8 mouse cellular contexts compared by ENCODE assay signal in the genomic region with DNA sequence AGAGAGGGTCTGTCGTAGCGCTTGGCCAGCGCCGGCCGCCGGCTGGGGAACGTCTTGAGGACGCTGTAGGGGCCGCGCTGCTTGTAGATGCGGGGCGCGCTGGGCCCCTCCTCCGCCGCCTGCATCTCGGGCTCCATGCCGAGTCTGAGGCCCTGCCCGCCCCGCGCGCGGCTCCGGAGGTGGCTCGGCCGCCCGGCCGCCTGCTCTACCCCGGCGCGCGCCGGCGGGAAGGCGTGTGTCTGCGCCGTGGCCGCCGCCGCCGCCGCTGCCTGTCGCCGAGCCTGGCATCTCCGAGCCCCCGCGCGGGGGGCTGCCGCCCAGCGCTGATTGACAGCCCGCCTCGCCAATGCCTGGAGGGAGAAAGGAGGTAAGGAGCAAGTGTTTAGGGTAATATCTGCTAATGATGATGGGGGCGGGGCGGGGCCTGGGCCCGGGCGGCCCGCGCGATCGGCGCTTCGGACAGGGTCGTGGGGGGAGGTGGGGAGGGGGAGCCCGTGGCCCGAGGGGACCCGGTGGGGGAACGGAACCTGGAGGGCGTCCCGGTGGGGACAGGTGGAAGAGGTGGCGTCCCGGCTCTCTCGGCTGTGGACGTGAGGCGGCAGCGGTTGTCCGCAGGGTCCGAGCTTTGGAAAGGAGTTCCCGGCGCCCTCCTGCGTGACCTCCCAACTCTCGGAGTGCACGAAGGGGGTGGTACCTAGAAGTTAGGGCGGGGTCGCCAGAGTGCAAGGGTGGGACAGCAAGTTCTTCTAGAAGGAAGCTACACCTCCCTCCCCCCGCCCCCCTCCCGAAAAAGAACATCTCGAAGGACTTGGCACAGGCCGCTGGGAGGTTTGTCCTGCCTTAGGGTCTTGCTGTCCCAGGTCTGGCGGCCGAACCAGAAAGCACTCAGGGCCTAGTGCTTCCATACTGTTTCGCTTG. TPM values are rescaled to one million over a fixed set of nuclear protein-coding genes. Genes with fewer than 3 reads are reported as not detected.
DNase-seq lines count a peak whose midpoint lies in the region; ATAC-seq and TF ChIP-seq lines count a peak whose summit lies in the region.

TSS of gene Bend4 (minus strand) at position 868 of the 918 bp plus-strand sequence.

- H3K4me1 ChIP-seq in ES-Bruce4 (ENCODE audit: control insufficient read depth, insufficient read depth, low read length), result no peaks in the 10 kb centered on the region
- H3K4me1 ChIP-seq in forebrain, embryonic 16.5 days (replicated peaks; ENCODE audit: control insufficient read depth, insufficient read depth, low read length), result peaks cover 20% of the 10 kb centered on the region
- peaks cover 9% of the 10 kb centered on the region; the same call in 1 of the 2 replicates for H3K4me1 ChIP-seq in lung, embryonic 16.5 days (replicated peaks; ENCODE audit: control insufficient read depth, insufficient read depth, low read length)

- 1% methylated on average over 76 of the region's 90 CpGs for WGBS in forebrain, embryonic 16.5 days
- 2% methylated on average over 58 of the region's 90 CpGs for WGBS in lung, embryonic 16.5 days

- DNase-seq in heart, postnatal 4 days, result peak; percentile 85
- peak; percentile 77 to 87 for DNase-seq in layer of hippocampus, postnatal 10 days (ENCODE audit: low spot score in 2 of 2)
- peak; percentile 45 for DNase-seq in ovary, postnatal 14 days (ENCODE audit: low spot score)
- DNase-seq in thymus, postnatal 10 days (ENCODE audit: low spot score in 2 of 2), result peak; percentile 14 to 31

- H3K9ac ChIP-seq in ES-Bruce4 (ENCODE audit: low read depth, poor library complexity, severe bottlenecking), result peak within 1 kb of the TSS; percentile 94
- peak within 1 kb of the TSS; percentile 86 for H3K9ac ChIP-seq in forebrain, embryonic 16.5 days (replicated peaks; ENCODE audit: low read depth, low read length)
- H3K9ac ChIP-seq in lung, embryonic 16.5 days (ENCODE audit: low read length), result peak within 1 kb of the TSS; percentile 69

- no peak for TF ChIP-seq CTCF in ES-Bruce4 (IDR thresholded peaks at IDR 0.05; ENCODE audit: low read depth, low read length)

- H3K27me3 ChIP-seq in ES-Bruce4 (ENCODE audit: control insufficient read depth, insufficient read depth, low read length, poor library complexity, severe bottlenecking), result peaks cover 8% of the 10 kb centered on the region; the same call in 1 of the 2 replicates
- H3K27me3 ChIP-seq in forebrain, embryonic 16.5 days (replicated peaks; ENCODE audit: control insufficient read depth, insufficient read depth, low read length), result peaks cover 10% of the 10 kb centered on the region
- peaks cover 11% of the 10 kb centered on the region for H3K27me3 ChIP-seq in lung, embryonic 16.5 days (ENCODE audit: control insufficient read depth, insufficient read depth, low read depth, low read length)

- no peak for TF ChIP-seq POLR2A in ES-Bruce4 (IDR thresholded peaks at IDR 0.05; ENCODE audit: insufficient read depth, low read length)

- peak within 1 kb of the TSS; percentile 77 for H3K4me2 ChIP-seq in forebrain, embryonic 16.5 days (ENCODE audit: low read length)
- H3K4me2 ChIP-seq in lung, embryonic 16.5 days (ENCODE audit: low read depth, low read length), result peak within 1 kb of the TSS; percentile 90

- no peak for TF ChIP-seq EP300 in ES-Bruce4 (IDR thresholded peaks at IDR 0.05; ENCODE audit: insufficient read depth, low read depth, low read length)

- peak within 1 kb of the TSS; percentile 75 for H3K4me3 ChIP-seq in ES-Bruce4 (ENCODE audit: low read depth, low read length)
- H3K4me3 ChIP-seq in forebrain, embryonic 16.5 days (replicated peaks; ENCODE audit: low read length), result peak within 1 kb of the TSS; percentile 71
- H3K4me3 ChIP-seq in lung, embryonic 16.5 days (ENCODE audit: low read length), result peak within 1 kb of the TSS; percentile 76

- peak; percentile 67 for ATAC-seq in cerebellum, adult (ENCODE audit: insufficient number of reproducible peaks, low FRiP score, low TSS enrichment)
- ATAC-seq in forebrain, embryonic 16.5 days, result peak; percentile 87
- peak; percentile 86 for ATAC-seq in lung, embryonic 16.5 days (ENCODE audit: low read depth)

- H3K9me3 ChIP-seq in ES-Bruce4 (replicated peaks; ENCODE audit: control insufficient read depth, insufficient read depth, low read length, poor library complexity, severe bottlenecking), result no peaks in the 10 kb centered on the region
- no peaks in the 10 kb centered on the region for H3K9me3 ChIP-seq in forebrain, embryonic 16.5 days (ENCODE audit: control insufficient read depth, low read length)
- H3K9me3 ChIP-seq in lung, embryonic 16.5 days (ENCODE audit: control insufficient read depth, low read length), result no peaks in the 10 kb centered on the region

- no peak within 1 kb of the TSS for H3K27ac ChIP-seq in ES-Bruce4 (ENCODE audit: insufficient read depth, low read length)
- peak within 1 kb of the TSS; percentile 58 for H3K27ac ChIP-seq in forebrain, embryonic 16.5 days (ENCODE audit: low read length)
- H3K27ac ChIP-seq in lung, embryonic 16.5 days (ENCODE audit: low read length), result peak within 1 kb of the TSS; percentile 59

- H3K36me3 ChIP-seq in ES-Bruce4 (ENCODE audit: control insufficient read depth, insufficient read depth, low read length, poor library complexity, severe bottlenecking), result no peaks in the 10 kb centered on the region
- no peaks in the 10 kb centered on the region for H3K36me3 ChIP-seq in forebrain, embryonic 16.5 days (ENCODE audit: control insufficient read depth, insufficient read depth)
- H3K36me3 ChIP-seq in lung, embryonic 16.5 days (ENCODE audit: control insufficient read depth, insufficient read depth, low read length), result no peaks in the 10 kb centered on the region

RNA-seq across cellular contexts. Expression of gene Bend4, which starts in this region (rescaled TPM):
- polyA plus RNA-seq in ES-Bruce4 (2011; ENCODE audit: insufficient read depth, insufficient read length, low read depth, missing spikeins), result 44.7 and 47.2 TPM in 2 replicates
- 7.6 and 8.7 TPM in 2 replicates for polyA plus RNA-seq in forebrain, embryonic 16.5 days (2015; fragmentation: Nextera tagmentation; extraction: Ambion mirVana)
- total RNA-seq in heart, postnatal 4 days (2021), result 10 to 100 TPM; 15.0 to 16.5 TPM
- 10 to 100 TPM; 12.2 to 12.8 TPM for total RNA-seq in layer of hippocampus, postnatal 10 days (2021)
- 7.4 and 7.5 TPM in 2 replicates for polyA plus RNA-seq in lung, embryonic 16.5 days (2015; fragmentation: Nextera tagmentation; extraction: Ambion mirVana)

Comparison
In these comparisons a context has a peak if more than half of its experiments do, and no peak if none do; other contexts are left out.
1. DNase-seq: peak in every context shown above with its lines; median percentile 85 in heart, postnatal 4 days; 82 in layer of hippocampus, postnatal 10 days; 45 in ovary, postnatal 14 days; 22 in thymus, postnatal 10 days.